Mouse (Mus musculus) kidney, postnatal 10 days (tissue): ENCODE data around the gene Tmem62.
A peak's percentile ranks its signal among the peaks of the same experiment; 100 is the strongest.
"Not testable (repeated sequence)": the region's sequence is repeated elsewhere in the genome, so short reads cannot be mapped to it uniquely, and the experiment has no call there.

ENCODE experiments used
- DNase-seq: peaks from one replicate; pipeline ENCODE4 v3.0.0; 2021; ENCODE audit warnings: mixed read lengths

The Tmem62 gene

DNA sequence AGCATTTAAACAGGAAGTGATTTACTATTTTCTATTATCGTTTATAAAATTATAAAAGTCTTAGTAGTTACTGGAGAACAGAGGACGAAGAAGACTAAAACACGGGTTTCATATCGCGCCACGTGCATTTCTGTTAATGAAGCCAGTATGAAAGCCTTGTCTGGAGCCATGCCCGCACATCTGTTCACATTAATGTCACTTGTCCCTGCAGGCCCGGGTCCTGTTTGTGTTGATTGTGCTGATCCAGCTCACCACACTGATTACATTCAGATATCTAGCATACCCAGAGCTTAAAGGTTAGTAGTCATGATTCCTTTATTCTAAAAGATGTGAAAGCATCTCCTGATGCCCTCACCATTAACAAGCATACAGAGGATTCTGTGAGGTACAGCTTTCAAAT is 22.0 kb downstream of the Tmem62 start:
- DNase-seq = no peak

DNA sequence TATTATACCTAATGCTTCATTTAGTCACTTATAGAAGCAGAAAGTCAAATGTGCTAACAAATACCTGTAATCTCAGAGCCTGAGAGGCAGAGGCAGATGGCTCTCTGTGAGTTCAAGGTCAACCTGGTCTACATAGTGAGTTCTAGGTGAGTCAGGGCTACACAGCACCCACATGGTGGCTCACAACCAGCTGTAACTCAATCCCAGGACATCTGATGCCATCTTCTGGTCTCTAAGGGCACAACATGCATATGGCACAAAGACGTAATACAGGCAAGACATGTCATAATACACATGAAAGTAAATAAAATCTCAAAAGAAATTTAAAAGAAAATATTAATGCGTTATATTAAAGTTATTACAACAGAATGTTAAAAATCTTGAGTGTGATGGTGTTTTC is 26.8 kb downstream of the Tmem62 start:
- no peak for DNase-seq

DNA sequence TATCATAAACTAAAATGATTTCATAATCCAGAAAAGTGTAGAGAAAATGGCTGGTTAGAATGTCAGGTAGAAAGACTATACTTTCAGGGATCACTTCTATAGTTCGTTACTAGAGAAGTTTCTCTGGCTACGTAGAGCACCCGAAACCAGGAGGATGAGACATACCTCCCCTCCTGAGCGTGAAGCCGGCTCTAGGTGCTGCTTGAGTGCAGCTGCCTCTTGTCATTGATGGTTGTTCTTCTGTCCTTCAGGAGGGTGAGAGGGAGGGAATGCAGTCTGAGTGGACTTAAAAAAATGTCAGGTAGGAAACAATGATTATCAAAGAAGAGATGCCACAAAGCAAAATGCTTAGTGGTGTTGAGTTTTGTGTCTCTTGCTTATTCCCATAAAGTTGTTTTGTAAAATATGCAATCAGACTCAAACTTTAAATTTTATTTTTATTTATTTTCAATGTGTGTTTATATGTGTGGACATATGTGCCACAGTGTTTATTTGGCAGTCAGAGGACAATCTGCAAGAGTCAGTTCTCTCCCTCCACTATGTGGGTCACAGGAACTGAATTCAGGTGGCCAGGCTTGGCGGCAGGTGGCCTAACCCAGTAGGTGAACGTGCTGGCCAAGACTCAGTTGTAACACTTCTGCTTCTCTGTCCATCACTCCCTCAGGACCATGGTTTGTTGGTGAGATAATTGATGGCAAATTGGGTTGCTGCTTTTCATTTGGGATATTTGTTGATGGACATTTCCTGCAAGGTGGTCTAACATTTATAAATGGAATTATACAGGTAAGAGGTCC is 27.4 kb downstream of the Tmem62 start:
- DNase-seq = no peak

DNA sequence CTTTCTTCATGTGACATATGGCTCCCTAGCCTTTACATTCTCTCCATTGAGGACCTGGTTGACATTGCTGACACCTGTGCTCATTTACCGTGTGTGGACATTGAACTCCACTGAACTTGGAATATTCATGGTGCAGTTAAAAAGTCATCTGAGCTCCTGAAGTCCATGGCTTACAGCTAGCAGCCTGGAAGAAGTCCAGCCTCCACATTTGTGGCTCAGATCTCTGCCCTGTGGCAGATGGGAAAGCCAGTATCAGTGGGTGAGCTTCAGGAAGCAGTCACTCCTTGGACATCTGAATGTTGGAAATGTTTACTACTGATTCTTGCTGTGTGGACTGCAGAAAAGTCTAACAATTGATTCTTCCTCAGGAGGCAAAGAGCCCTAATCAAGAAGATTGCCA is 30.2 kb downstream of the Tmem62 start:
- DNase-seq = no peak

DNA sequence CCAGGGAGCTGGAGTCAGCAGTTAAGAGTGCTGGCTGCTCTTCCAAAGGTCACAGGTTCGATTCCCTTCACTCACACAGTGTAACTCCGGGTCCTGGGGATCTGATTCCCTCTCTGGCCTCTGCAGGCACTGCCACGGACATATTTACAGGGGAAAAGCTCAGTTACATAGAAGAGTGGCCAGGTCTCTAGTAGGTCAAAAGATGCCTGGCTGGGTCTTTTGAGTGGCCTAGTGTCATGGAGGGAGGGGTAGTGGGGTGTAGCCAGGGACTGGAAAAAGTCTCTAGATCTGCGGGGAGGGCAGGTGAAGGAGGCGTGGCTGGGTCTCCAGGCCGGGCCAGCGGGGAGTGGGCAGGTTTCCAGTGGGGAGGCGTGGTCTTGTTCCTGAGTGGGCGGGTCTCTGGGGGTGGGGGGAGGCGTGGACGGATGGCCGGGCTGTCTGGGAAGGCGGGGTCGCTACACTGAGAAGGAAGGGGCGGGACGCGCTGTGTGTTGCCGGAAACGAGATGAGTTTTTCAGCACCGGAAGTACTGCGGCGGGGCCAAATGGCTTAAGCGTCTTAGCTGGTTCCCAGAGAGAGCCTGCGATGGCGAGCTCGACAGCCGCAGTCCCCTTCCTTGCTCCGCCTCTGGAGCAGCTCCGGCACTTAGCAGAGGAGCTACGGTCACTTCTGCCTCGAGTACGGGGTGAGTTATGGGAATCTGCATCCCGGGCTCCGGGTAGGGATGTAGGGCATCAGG is 31.3 kb downstream of the Tmem62 start, which contains the start of gene Ccndbp1:
Ccndbp1 (plus strand) TSS at position 479 of the 739 bp plus-strand sequence.
- DNase-seq = peak; percentile 97

DNA sequence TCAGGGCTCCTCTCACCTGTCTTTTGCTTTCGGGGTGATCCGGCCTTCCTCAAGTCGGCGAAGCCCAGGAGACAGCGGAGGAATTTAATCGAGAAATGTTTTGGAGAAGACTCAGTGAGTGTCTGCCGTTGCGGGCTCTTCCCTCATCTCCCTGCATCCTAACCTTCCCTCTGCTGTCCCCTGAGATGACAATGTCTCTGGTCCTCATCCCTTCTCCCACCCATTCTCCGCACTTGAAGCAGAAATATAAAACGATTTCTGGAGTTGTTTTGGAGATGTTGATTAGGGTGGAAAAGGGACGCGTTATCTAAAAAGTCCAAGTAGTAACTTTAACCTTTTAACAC is 31.8 kb downstream of the Tmem62 start:
- no peak for DNase-seq

DNA sequence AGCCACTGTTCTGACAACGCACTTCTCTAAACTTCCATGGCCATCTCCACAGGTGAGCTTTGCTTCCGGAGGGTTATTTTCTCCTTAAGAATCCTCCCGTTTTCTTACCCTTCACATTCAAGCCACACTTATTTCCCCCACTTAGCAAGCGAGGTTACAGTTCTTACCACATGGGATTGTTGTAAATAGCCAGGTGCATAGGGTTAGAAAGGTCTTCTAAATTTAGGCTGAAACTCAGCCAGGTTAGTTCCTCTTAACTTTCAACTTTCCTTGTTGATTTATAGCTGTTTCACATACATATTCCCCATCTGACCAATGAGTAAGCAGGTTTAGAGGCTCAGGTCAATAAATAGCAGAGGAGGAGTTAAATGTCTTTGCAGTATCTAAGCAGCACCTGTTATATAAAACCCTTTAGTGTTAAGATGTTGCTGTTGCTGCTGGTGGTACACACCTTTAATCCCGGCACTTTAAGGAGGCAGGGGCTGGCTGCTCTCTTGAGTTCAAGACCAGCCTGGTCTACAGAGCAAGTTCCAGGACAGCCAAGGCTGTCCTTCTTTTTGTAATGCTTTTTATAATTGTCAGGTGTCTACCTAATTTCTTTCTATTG is 32.4 kb downstream of the Tmem62 start:
- DNase-seq = no peak

DNA sequence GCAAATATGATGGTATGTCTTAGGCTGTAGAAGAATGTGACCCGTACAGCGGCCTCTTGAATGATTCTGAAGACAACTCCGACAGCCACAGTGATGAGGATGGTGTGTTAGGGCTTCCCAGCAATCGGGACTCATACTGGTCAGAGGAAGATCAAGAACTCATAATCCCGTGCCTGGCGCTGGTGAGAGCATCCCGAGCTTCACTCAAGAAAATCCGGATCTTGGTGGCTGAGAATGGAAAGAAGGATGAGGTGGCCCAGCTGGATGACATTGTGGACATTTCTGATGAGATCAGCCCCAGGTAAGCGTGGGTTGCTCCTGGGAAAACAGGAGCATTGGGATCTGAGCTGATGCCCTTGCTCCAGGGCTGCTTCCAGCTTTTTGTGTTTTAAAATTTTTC is 35.9 kb downstream of the Tmem62 start:
- DNase-seq = no peak

DNA sequence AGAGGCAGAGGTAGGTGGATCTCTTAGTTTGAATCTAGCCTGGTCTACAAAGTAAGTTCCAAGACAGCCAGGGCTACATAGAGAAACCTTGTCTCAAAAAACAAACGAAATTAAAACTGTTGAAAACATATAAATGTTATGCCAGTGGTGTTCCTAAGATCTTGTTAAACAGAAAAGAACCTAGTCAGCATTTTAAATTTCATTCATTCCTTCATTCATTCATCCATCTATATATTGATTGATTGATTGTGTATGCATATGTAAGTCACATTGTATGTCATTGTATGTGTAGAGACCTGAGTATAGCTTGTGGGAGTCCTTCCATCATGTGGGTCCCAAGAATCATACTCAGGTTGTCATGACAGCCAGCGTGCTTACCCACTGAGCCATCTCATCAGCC is 38.7 kb downstream of the Tmem62 start:
- DNase-seq = no peak

DNA sequence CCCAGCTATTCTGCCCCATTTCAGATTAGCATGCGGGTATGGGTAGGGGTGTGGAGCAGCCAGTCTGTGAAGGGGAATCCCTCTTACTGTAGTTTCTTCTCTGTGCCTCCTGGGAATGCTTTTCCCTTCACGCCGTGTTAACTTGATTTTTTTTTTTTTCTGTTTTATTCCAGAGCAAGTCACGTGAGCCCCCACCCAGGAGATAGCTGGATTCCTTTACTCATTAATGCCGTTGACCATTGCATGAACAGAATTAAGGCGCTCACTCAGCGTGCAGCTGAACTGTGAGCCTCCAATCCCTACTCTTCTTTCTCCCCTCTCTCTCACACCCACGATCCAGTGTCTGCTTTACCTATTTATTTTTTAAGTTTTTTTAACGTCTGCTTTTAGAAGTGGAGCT is 39.4 kb downstream of the Tmem62 start:
- peak; percentile 56 for DNase-seq

DNA sequence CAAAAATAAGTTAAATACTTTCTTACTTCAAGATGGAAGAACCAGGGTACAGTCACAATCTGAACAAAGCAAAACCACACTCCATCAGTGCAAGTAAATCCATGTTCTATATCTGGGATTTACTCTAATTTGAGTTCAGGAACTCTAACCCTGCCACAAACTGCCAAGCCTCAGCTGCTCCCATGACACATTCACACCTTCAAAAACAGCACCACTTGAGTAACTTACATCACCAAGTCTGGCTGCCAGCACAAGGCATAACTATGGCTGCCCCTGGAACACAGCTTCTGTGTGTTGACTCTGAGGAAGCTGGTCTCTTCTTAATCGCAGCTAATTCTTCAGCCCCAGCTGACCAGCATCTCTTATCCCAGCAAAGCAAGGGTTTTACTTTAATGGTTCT is 40.3 kb downstream of the Tmem62 start:
- no peak for DNase-seq

DNA sequence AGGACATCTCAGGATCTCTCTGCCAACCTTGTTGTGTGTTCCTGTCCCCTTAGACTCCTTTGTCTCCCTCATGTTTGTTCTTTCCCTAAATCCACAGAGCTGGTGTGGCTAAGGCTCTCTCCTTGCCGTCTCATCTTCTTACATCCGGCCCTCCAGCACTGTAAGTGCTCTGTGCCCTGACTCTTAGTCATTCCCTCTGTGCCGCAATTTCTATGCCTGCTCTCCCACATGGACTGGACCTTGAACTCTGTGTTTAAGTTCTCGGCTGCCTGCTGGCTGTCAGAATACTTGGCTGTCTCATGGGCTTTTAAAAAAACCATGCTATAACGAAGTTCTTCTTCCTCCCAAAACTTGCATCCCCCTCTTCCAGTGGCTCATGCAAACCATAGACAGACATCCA is 46.1 kb downstream of the Tmem62 start:
- peak; percentile 24 for DNase-seq

DNA sequence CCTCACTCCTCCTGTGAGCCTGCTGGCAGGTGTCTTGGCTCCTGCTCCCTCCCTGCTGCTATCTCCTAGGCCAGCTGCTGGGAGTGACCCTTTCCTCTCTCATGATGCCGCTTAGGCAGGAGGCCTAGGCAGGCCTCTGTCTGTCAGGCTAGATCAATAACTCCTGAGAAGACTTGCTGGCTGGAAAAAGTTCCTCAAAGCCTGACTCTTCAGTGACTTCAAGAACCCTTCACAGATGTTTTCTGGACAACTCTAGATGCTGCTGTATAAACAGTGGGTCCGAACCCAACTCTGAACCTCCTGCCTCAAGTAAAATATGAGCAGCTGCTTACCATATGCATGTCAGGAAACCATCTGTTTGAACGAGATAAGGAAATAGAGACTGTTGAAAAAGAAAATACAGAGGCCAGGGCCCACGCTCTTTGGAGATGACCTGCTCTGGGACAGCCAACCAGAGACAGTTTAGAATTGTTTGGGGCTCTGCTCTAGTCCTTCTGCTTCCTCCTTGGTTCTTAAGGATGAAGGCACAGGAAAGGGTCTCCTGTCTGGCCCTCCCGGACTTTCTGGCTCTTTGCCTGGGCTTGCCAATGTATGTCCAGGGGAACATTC is 60.0 kb downstream of the Tmem62 start, which contains the start of gene Epb42:
Epb42 (minus strand) TSS at position 340 of the 609 bp plus-strand sequence.
- no peak for DNase-seq

DNA sequence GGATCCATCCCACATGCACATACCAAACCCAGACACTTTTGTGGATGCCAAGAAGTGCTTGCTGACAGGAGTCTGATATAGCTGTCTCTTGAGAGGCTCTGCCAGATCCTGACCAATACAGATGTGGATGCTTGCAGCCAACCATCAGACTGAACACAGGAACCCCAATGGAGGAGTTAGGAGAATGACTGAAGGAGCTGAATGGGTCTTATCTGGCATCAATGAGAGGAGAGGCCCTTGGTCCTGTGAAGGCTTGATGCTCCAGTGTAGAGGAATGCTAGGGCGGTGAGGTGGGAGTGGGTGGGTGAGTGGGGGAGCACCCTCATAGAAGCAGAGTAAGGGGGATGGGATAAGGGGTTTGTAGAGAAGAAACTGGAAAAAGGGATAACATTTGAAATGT is 62.0 kb downstream of the Tmem62 start:
- not testable (repeated sequence) for DNase-seq

DNA sequence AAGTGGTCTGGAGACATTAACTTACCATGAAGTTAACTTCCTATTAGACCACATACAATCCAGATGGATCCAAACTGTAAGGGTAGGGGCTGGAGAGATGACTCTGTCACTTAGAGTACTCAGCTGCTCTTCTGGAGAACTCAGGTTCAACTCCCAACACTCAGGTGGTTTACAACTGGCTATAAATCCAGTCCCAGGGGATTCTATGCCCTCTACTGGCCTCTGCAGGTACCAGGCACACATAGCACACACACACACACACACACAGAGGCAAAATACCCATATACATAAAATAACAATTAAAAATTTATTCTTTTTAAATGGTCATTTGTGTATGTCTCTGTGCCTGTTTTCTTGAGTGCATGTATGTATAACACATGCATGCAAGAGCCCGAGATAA is 62.6 kb downstream of the Tmem62 start:
- no peak for DNase-seq

DNA sequence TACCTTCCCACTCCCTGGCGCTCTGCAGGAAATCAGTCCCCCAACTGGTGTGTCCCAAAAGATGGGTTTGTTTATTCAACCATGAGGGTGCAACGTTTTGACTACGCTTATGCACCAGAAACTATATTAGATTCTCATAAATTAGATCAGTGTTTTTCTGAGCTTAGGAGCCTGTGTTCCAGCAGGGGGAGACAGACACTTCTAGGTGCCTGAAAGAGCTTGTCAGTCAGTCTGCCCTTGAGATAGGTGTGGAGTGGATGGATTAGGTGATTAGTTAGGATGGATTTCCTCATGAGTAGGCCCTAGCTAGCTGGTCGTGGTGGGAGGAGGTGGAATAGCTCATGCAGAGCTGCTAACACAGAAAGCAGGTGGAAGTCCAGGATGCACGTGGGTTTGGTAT is 64.3 kb downstream of the Tmem62 start:
- DNase-seq = peak; percentile 65

DNA sequence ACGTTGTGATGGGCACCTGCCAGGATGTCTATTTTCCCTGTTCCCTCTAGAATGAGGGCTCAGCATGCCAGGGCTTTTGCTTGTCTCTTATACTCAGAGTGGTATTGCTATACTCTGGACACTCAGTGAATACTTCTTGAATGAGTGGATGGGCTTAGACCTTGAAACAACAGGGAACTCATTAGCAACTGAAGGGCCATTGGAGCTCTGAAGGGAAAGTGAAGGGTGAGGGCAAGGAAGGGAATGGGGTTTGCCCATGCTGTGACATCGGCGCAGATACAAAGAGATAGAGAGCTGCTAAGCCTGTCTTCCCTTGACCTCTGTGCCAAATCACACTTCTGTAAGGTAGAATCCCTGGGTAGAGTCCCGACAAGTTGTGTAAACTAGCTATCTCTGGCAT is 68.8 kb downstream of the Tmem62 start:
- no peak for DNase-seq

DNA sequence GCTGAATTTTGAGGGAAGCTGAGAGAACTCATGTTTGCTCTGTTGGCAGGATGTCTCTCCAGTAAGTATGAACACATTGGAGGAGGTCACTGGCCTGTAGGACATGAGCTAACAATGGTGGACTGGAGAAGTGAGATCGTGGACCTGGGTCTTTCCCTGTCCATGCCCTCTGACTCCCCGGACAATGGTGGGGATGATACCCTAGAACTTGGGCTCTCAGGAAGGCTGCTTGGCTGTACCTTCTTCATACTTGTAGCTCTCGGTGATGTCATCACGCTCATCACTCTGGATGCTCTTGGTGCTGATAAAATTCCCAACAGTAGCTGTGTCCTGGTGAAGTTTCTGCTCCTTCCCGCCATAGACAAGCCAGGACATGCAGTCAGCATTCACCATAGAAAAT is 75.4 kb downstream of the Tmem62 start:
- DNase-seq = no peak

DNA sequence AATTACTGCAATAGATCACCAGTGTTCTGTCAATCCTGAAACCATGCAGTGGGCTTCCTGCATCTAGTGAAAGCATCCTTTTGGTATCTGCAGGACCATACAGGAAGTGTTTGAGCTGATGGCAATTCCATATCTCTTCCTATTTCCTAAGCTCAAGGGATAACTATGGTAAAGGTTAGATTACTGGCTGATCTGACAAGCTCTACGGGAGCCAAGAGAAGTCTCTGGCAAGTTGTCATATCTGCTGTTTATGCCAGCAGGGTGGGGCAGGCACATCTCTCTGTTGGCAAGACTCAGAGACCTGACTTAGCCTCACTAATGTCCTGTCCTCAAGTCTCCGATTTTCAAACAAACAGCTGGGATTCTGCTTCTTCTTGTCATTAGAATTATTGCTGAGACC is 77.2 kb downstream of the Tmem62 start:
- DNase-seq = no peak

DNA sequence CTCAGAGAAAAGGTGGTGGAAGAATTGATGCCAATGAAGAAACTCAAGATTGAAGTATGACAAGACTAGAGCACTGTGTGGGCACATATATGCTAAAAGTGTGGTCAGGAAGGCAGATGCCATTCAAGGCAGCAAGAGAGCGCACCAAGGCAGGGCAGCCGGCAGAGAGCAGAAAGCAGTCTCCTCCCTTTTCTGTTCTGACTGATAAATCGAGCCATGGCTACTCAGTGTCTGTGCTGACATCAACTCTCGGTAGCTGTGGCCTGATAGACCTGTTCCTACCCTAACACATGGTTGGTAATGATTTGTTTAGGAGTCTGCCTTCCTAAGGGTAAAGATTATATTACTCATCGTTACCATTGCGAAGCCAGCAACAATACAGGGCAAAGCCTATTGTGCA is 79.1 kb downstream of the Tmem62 start:
- no peak for DNase-seq
